In genomic region chr6:29269006-29269668, GRCm38 (mm10) we compare ENCODE assay signal across 20 mouse cellular contexts. TPM values are rescaled to one million over a fixed set of nuclear protein-coding genes. Genes with fewer than 3 reads are reported as not detected.
"Had no signal": no experiment of that assay in that cellular context is flagged by ENCODE, and none has a peak within 500 bp of the region (broad histone marks: within the 10 kb centered on the region; RNA-seq: fewer than 3 reads in every experiment).

No protein-coding gene starts in this region.

- ATAC-seq: hindbrain, postnatal 0 days; inflammation-experienced regulatory T-cells, adult 6 months; intestine, embryonic 16.5 days had no signal

- H3K4me3 ChIP-seq: limb, embryonic 12.5 days; limb, embryonic 15.5 days; midbrain, embryonic 12.5 days had no signal

- H3K9me3 ChIP-seq: limb, embryonic 12.5 days; limb, embryonic 15.5 days; midbrain, embryonic 12.5 days had no signal

- DNase-seq: kidney, adult 18-20 months; kidney, adult 9 months; kidney, postnatal 14 days; kidney, postnatal 4 days; left cerebral cortex, postnatal 4 days; right cerebral cortex, postnatal 4 days; thymus, adult 2 months; thymus, postnatal 14 days; thymus, postnatal 4 days had no signal

- H3K36me3 ChIP-seq: limb, embryonic 15.5 days; midbrain, embryonic 12.5 days had no signal

- H3K27me3 ChIP-seq: limb, embryonic 12.5 days; limb, embryonic 15.5 days had no signal

- H3K27ac ChIP-seq: hindbrain, postnatal 0 days; limb, embryonic 12.5 days; limb, embryonic 15.5 days; liver, embryonic 14.5 days; midbrain, embryonic 12.5 days; stomach, postnatal 0 days had no signal

- H3K9ac ChIP-seq: limb, embryonic 12.5 days; limb, embryonic 15.5 days; liver, embryonic 14.5 days; midbrain, embryonic 12.5 days had no signal

- H3K4me2 ChIP-seq: limb, embryonic 12.5 days; limb, embryonic 15.5 days; midbrain, embryonic 12.5 days had no signal

RNA-seq across cellular contexts. Expression of gene Fam71f2, which starts 10.3 kb away (rescaled TPM):
- polyA plus RNA-seq: stomach, postnatal 0 days had no signal

RNA-seq across cellular contexts. Expression of gene Fam71f1, which starts 49.8 kb away (rescaled TPM):
- polyA plus RNA-seq: hindbrain, postnatal 0 days; inflammation-experienced regulatory T-cells, adult 6 months; intestine, embryonic 16.5 days; limb, embryonic 12.5 days; limb, embryonic 15.5 days; liver, embryonic 14.5 days; midbrain, embryonic 12.5 days; midbrain, postnatal 0 days; neural tube, embryonic 14.5 days; stomach, embryonic 14.5 days; stomach, postnatal 0 days; thymus, adult 2 months had no signal
